In the genomic region with DNA sequence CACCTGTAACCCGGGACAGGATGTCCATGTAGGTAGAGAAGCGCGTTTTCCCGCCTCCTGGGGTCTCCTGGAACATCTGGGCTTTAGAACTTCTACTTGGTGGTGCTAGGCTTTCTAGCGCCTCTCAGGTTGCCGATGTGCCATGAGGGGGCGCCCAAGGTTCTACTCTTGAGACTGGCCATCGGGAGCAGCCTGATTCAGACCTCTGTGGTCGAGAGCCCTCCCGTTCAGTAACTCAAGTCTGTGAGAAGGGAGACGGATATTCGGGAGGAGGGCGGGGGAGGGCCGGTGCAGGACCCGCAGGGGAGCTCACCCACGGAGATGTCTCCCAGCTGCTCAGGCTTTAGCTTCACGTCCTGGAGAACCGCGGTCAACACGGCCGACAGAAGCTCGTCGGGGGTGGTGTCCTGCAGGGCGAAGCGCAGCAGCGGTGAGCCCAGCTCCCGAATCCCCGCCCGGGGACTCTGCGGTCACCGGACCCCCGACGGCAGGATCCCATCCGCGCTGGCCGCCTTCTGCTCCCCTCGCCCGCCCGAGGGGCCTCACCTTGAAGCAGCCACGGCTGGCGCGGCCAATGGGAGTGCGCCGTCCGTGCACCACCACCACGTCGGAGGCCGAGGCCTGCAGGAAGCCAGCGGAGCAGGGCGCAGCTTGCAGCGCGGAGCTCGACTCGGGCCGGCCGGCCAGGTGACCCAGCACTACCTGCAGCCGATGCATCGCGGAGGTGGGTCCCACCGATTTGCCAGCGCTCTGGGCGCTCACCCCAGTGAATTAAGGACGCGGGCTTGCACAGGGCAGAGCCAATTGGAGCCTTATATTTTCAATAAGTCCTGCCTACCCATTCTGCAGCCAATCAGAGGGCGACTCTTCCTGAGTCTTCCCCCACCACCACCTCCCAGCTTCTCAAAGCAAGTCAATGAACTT, we compare ENCODE assay signal across 8 mouse cellular contexts. TPM values are rescaled to one million over a fixed set of nuclear protein-coding genes. Genes with fewer than 3 reads are reported as not detected.
DNase-seq lines count a peak whose midpoint lies in the region; ATAC-seq and TF ChIP-seq lines count a peak whose summit lies in the region.

Gene Acaa1b, minus strand, starts transcription at position 816 of the 924 bp plus-strand sequence.

- 1% methylated on average over 64 of the region's 65 CpGs for WGBS in forebrain, embryonic 13.5 days
- WGBS in heart, embryonic 16.5 days: 1% methylated on average over 65 of the region's 65 CpGs
- 2% methylated on average over 65 of the region's 65 CpGs for WGBS in liver, embryonic 15.5 days (ENCODE audit: insufficient replicate concordance)
- under 1% methylated on average over 65 of the region's 65 CpGs for WGBS in neural tube, embryonic 13.5 days

- DNase-seq in c-Kit-positive CD71-positive TER-119-positive erythroid progenitor cells, embryonic 14.5 days (ENCODE audit: low spot score): peak; percentile 20
- DNase-seq in kidney, postnatal 25 days: peak; percentile 92 to 95
- DNase-seq in testis, postnatal 14 days (ENCODE audit: low spot score): peak; percentile 78

- peaks cover 7% of the 10 kb centered on the region; the same call in 1 of the 2 replicates for H3K4me1 ChIP-seq in E14TG2a.4 (replicated peaks; ENCODE audit: low read depth, low read length)
- H3K4me1 ChIP-seq in forebrain, embryonic 13.5 days: 0 out of 2 replicates have a peak, but pooled peaks cover 3% of the 10 kb centered on the region
- H3K4me1 ChIP-seq in heart, embryonic 16.5 days (ENCODE audit: control insufficient read depth, insufficient read depth, low read length): no peaks in the 10 kb centered on the region
- H3K4me1 ChIP-seq in liver, embryonic 15.5 days (replicated peaks): peaks cover 10% of the 10 kb centered on the region
- H3K4me1 ChIP-seq in neural tube, embryonic 13.5 days (replicated peaks): no peaks in the 10 kb centered on the region; the same call in 1 of the 2 replicates

- H3K27me3 ChIP-seq in E14TG2a.4 (ENCODE audit: insufficient read depth, low read length): peaks cover 62% of the 10 kb centered on the region
- H3K27me3 ChIP-seq in forebrain, embryonic 13.5 days: peaks cover 21% of the 10 kb centered on the region
- peaks cover 10% of the 10 kb centered on the region for H3K27me3 ChIP-seq in heart, embryonic 16.5 days (ENCODE audit: control insufficient read depth, insufficient read depth, low read length)
- H3K27me3 ChIP-seq in liver, embryonic 15.5 days: peaks cover 33% of the 10 kb centered on the region
- H3K27me3 ChIP-seq in neural tube, embryonic 13.5 days: peaks cover 29% of the 10 kb centered on the region

- peak within 1 kb of the TSS; percentile 56 for H3K9ac ChIP-seq in forebrain, embryonic 13.5 days
- H3K9ac ChIP-seq in heart, embryonic 16.5 days (ENCODE audit: low read length): peak within 1 kb of the TSS; percentile 34; the same call in 1 of the 2 replicates
- no peak within 1 kb of the TSS; the same call in 1 of the 2 replicates for H3K9ac ChIP-seq in liver, embryonic 15.5 days
- peak within 1 kb of the TSS; percentile 68 for H3K9ac ChIP-seq in neural tube, embryonic 13.5 days

- peak; percentile 96 for ATAC-seq in forebrain, embryonic 13.5 days
- peak; percentile 81 for ATAC-seq in heart, embryonic 16.5 days (replicated peaks; ENCODE audit: extremely low read depth, insufficient read depth, low FRiP score)
- peak; percentile 59 for ATAC-seq in liver, embryonic 15.5 days (ENCODE audit: insufficient read depth)
- peak; percentile 94 for ATAC-seq in neural tube, embryonic 13.5 days (ENCODE audit: low read depth)

- H3K27ac ChIP-seq in forebrain, embryonic 13.5 days: no peak within 1 kb of the TSS
- no peak within 1 kb of the TSS for H3K27ac ChIP-seq in heart, embryonic 16.5 days (ENCODE audit: low read length)
- H3K27ac ChIP-seq in liver, embryonic 15.5 days (replicated peaks): no peak within 1 kb of the TSS
- H3K27ac ChIP-seq in neural tube, embryonic 13.5 days (replicated peaks): no peak within 1 kb of the TSS

- no peaks in the 10 kb centered on the region for H3K36me3 ChIP-seq in E14TG2a.4 (ENCODE audit: insufficient read depth, low read length)
- H3K36me3 ChIP-seq in forebrain, embryonic 13.5 days (ENCODE audit: poor library complexity, severe bottlenecking): no peaks in the 10 kb centered on the region
- no peaks in the 10 kb centered on the region for H3K36me3 ChIP-seq in heart, embryonic 16.5 days (ENCODE audit: control insufficient read depth, insufficient read depth)
- no peaks in the 10 kb centered on the region for H3K36me3 ChIP-seq in liver, embryonic 15.5 days (replicated peaks)
- no peaks in the 10 kb centered on the region for H3K36me3 ChIP-seq in neural tube, embryonic 13.5 days

- H3K9me3 ChIP-seq in E14TG2a.4 (ENCODE audit: low read length): no peaks in the 10 kb centered on the region
- H3K9me3 ChIP-seq in forebrain, embryonic 13.5 days (replicated peaks): no peaks in the 10 kb centered on the region
- no peaks in the 10 kb centered on the region for H3K9me3 ChIP-seq in heart, embryonic 16.5 days (replicated peaks; ENCODE audit: control insufficient read depth, low read length)
- H3K9me3 ChIP-seq in liver, embryonic 15.5 days (replicated peaks): no peaks in the 10 kb centered on the region
- H3K9me3 ChIP-seq in neural tube, embryonic 13.5 days: no peaks in the 10 kb centered on the region

- TF ChIP-seq CTCF in E14TG2a.4 (conservative IDR thresholded peaks at IDR 0.05; ENCODE audit: low read length): peak; percentile 48

- H3K4me3 ChIP-seq in E14TG2a.4 (replicated peaks; ENCODE audit: low read length): peak within 1 kb of the TSS; percentile 82
- peak within 1 kb of the TSS; percentile 53 for H3K4me3 ChIP-seq in forebrain, embryonic 13.5 days
- peak within 1 kb of the TSS; percentile 53 for H3K4me3 ChIP-seq in heart, embryonic 16.5 days (ENCODE audit: low read length)
- H3K4me3 ChIP-seq in liver, embryonic 15.5 days (replicated peaks): peak within 1 kb of the TSS; percentile 52
- peak within 1 kb of the TSS; percentile 54 for H3K4me3 ChIP-seq in neural tube, embryonic 13.5 days

- H3K4me2 ChIP-seq in forebrain, embryonic 13.5 days: peak within 1 kb of the TSS; percentile 69
- H3K4me2 ChIP-seq in heart, embryonic 16.5 days (ENCODE audit: low read depth, low read length): peak within 1 kb of the TSS; percentile 69
- peak within 1 kb of the TSS; percentile 61 for H3K4me2 ChIP-seq in liver, embryonic 15.5 days
- H3K4me2 ChIP-seq in neural tube, embryonic 13.5 days: peak within 1 kb of the TSS; percentile 64

RNA-seq across cellular contexts. Expression of gene Acaa1b, which starts in this region (rescaled TPM):
- 1.1 and 1.3 TPM in 2 replicates for polyA plus RNA-seq in forebrain, embryonic 13.5 days (2015; fragmentation: Nextera tagmentation; extraction: Ambion mirVana)
- 1.4 and 2.0 TPM in 2 replicates for polyA plus RNA-seq in heart, embryonic 16.5 days (2015; fragmentation: Nextera tagmentation; extraction: Ambion mirVana)
- polyA plus RNA-seq in liver, embryonic 15.5 days (2015; fragmentation: Nextera tagmentation; extraction: Ambion mirVana): 19.0 and 24.7 TPM in 2 replicates
- 2.0 and 3.0 TPM in 2 replicates for polyA plus RNA-seq in neural tube, embryonic 13.5 days (2015; fragmentation: Nextera tagmentation; extraction: Ambion mirVana)

Comparison
In these comparisons a context has a peak if more than half of its experiments do, and no peak if none do; other contexts are left out.
1. DNase-seq: peak in every context shown above with its lines; median percentile 94 in kidney, postnatal 25 days; 78 in testis, postnatal 14 days; 20 in c-Kit-positive CD71-positive TER-119-positive erythroid progenitor cells, embryonic 14.5 days.